Mouse (Mus musculus) left cerebral cortex, adult 6 months (tissue): ENCODE data around the gene Mgat5. TPM values are rescaled to one million over a fixed set of nuclear protein-coding genes. Genes with fewer than 3 reads are reported as not detected.

Experiments
- long read RNA-seq, 2 experiments: library from polyadenylated mRNA; unstranded; transcript quantifications; one replicate each; pipeline ENCODE4 v2.0.0; 2019 to 2020
- polyA plus RNA-seq: library from polyadenylated mRNA; unstranded; fragments of <200 nt; fragmentation: Nextera tagmentation; gene quantifications from 2 replicates; pipeline ENCODE4 v1.2.3, GENCODE M21; 2021

Gene Mgat5
- polyA plus RNA-seq, result 22.4 and 38.6 TPM in 2 replicates
- long read RNA-seq, experiment 1, full-length matches to known transcripts, result 3 of 47 reads
- long read RNA-seq, experiment 1, partial matches to known transcripts, result 5 of 47 reads
- long read RNA-seq, experiment 1, other reads (novel, unspliced or antisense), result 39 of 47 reads
- long read RNA-seq, experiment 2, partial matches to known transcripts, result 2 of 33 reads
- long read RNA-seq, experiment 2, other reads (novel, unspliced or antisense), result 31 of 33 reads

DNA sequence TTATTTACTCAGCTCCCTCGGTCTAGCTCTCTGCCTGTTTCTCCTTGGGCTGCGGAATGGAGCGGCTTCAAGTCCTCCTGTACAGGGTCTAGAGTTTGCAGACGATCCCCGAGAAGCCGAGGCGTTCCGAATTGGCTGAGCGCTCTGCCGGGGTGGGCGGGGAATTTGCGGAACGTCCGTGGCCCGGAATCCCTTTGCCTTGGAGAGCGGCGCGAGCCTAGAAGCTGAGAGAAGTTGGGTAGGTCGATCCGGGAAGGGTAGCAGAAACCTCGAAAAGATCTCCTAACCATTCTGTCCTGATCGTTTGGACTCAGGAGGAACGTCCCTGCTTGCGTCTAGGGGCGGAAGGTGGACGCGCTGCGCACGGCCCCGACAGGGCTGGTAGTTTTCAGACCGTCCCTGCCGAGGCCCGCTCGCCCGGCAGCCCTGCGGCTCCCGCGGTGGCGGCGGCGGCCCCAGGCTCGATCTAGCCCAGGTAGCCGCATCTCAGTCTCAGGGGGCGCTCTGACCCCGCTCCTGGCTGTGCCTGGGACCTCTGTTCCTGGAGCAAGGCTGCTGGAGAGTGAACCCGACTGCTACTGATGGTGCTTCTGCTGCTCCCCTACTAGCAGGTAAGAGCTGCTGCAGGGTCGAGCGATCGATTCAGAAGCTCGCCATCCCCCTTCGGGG is at the start of gene Mgat5:
TSS of gene Mgat5 (plus strand) at position 199 of the 669 bp plus-strand sequence.

